Mouse (Mus musculus): Measurements from ENCODE around the gene Rarres1. TPM values are rescaled to one million over a fixed set of nuclear protein-coding genes. Genes with fewer than 3 reads are reported as not detected.

Rarres1 gene
- total and polyA plus RNA-seq, 2 experiments from 2014 or later = 4.2 to 5.9 TPM

- Histone ChIP-seq H3K36me3 (ENCODE audit: insufficient read depth, low read length) (no peaks in the 10 kb centered on the region), H3K9me3 (ENCODE audit: low read length) (no peaks in the 10 kb centered on the region), H3K4me3 (ENCODE audit: low read depth, low read length) (no peak overlapping the region), H3K27ac (ENCODE audit: low read depth, low read length) (no peak overlapping the region), H3K9ac (replicated peaks; ENCODE audit: low read length, poor library complexity, severe bottlenecking) (no peak overlapping the region), H3K27me3 (ENCODE audit: insufficient read depth, low read length) (no peaks in the 10 kb centered on the region), H3K4me1 (ENCODE audit: insufficient read depth, low read length) (no peaks in the 10 kb centered on the region), H3K4me2 (ENCODE audit: low read depth, low read length, poor library complexity, severe bottlenecking) (no peak overlapping the region)
- no peak for TF ChIP-seq CTCF (IDR thresholded peaks at IDR 0.05)
- DNase-seq (ENCODE audit: low spot score) = no peak
- WGBS = 96% methylated on average over 4 of the region's 4 CpGs
- ATAC-seq (ENCODE audit: low FRiP score) = no peak
These were observed 15.9 kb downstream of the Rarres1 start for GRCm38 (mm10) chr3:67499406-67499791.

DNA sequence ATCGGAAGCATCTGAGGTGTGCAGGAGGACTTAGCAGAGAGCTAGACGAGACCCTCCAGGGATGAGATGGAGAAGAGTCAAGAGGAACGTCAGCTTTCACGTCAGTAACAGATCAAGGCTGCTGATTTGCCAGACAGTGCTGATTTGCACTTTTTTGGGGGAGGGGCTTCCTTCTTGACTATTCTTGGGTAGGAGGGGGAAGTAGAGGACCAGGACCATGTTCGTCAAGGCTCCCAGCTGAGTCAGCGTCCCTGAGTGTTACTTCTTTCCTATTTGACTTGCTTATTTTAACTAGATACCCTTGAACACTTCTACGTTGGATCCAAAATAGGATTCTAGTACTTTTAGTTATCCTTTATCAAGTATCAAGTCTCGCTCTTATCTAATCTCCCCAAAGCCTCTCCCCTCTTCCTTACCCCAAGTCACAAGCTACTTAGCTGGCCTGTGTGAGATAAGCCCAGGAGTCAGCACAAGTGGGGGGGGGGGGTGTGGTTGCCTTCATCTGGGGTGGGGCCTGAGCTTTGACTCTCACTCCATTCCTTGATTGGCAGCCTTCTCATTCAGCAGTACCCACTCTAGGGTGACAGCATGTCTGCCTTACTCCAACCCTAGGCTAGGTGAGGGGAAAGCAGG lies 16.4 kb downstream of the Rarres1 start:
- no peak overlapping the region for H3K9ac ChIP-seq (replicated peaks; ENCODE audit: low read length, poor library complexity, severe bottlenecking)
- no peaks in the 10 kb centered on the region for H3K27me3 ChIP-seq (ENCODE audit: insufficient read depth, low read length)
- ATAC-seq (ENCODE audit: low FRiP score) = no peak
- WGBS = 92% methylated on average over 8 of the region's 8 CpGs
- no peaks in the 10 kb centered on the region for H3K9me3 ChIP-seq (ENCODE audit: low read length)
- TF ChIP-seq CTCF (IDR thresholded peaks at IDR 0.05) = no peak
- no peak overlapping the region for H3K27ac ChIP-seq (ENCODE audit: low read depth, low read length)
- DNase-seq (ENCODE audit: low spot score) = no peak
- no peak overlapping the region for H3K4me3 ChIP-seq (ENCODE audit: low read depth, low read length)
- no peak overlapping the region for H3K4me2 ChIP-seq (ENCODE audit: low read depth, low read length, poor library complexity, severe bottlenecking)
- H3K36me3 ChIP-seq (ENCODE audit: insufficient read depth, low read length) = no peaks in the 10 kb centered on the region
- no peaks in the 10 kb centered on the region for H3K4me1 ChIP-seq (ENCODE audit: insufficient read depth, low read length)

DNA sequence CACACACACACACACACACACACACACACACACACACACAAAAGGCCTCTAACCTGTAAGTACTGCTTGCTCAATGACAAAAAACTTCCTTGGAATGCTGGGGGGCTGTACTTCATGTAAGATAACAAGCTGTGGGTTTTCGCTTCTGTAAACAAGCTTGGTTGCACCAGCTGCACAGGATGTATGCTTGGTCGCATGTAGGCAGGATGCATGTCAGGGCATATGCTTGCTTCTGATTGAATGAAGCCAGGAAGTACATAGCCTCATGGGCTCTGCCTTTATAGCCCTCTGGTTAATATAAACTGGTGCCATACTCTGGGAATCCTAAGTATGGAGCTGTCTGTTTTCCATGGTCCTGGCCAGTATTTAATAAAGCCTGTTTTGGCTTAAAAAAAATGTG lies 17.3 kb downstream of the Rarres1 start:
- no peak for ATAC-seq (ENCODE audit: low FRiP score)
- 95% methylated on average over 2 of the region's 2 CpGs for WGBS
- DNase-seq (ENCODE audit: low spot score) = no peak

GRCm38 (mm10) chr3:67496310-67496709 lies 19.0 kb downstream of the Rarres1 start:
- TF ChIP-seq CTCF (IDR thresholded peaks at IDR 0.05) = no peak
- H3K27me3 ChIP-seq (ENCODE audit: insufficient read depth, low read length) = no peaks in the 10 kb centered on the region
- ATAC-seq (ENCODE audit: low FRiP score) = no peak
- H3K9me3 ChIP-seq (ENCODE audit: low read length) = no peaks in the 10 kb centered on the region
- no peaks in the 10 kb centered on the region for H3K4me1 ChIP-seq (ENCODE audit: insufficient read depth, low read length)
- DNase-seq (ENCODE audit: low spot score) = no peak
- H3K4me3 ChIP-seq (ENCODE audit: low read depth, low read length) = no peak overlapping the region
- no peaks in the 10 kb centered on the region for H3K36me3 ChIP-seq (ENCODE audit: insufficient read depth, low read length)
- H3K4me2 ChIP-seq (ENCODE audit: low read depth, low read length, poor library complexity, severe bottlenecking) = no peak overlapping the region
- H3K9ac ChIP-seq (replicated peaks; ENCODE audit: low read length, poor library complexity, severe bottlenecking) = no peak overlapping the region
- 78% methylated on average over 10 of the region's 10 CpGs for WGBS
- H3K27ac ChIP-seq (ENCODE audit: low read depth, low read length) = no peak overlapping the region

More for the DNA sequence above, 17.3 kb downstream of the Rarres1 start:
- Histone ChIP-seq H3K27me3 (ENCODE audit: insufficient read depth, low read length) (no peaks in the 10 kb centered on the region), H3K4me2 (ENCODE audit: low read depth, low read length, poor library complexity, severe bottlenecking) (no peak overlapping the region), H3K36me3 (ENCODE audit: insufficient read depth, low read length) (no peaks in the 10 kb centered on the region), H3K27ac (ENCODE audit: low read depth, low read length) (no peak overlapping the region), H3K9me3 (ENCODE audit: low read length) (no peaks in the 10 kb centered on the region), H3K4me3 (ENCODE audit: low read depth, low read length) (no peak overlapping the region), H3K9ac (replicated peaks; ENCODE audit: low read length, poor library complexity, severe bottlenecking) (no peak overlapping the region), H3K4me1 (ENCODE audit: insufficient read depth, low read length) (no peaks in the 10 kb centered on the region)
- no peak for TF ChIP-seq CTCF (IDR thresholded peaks at IDR 0.05)

DNA sequence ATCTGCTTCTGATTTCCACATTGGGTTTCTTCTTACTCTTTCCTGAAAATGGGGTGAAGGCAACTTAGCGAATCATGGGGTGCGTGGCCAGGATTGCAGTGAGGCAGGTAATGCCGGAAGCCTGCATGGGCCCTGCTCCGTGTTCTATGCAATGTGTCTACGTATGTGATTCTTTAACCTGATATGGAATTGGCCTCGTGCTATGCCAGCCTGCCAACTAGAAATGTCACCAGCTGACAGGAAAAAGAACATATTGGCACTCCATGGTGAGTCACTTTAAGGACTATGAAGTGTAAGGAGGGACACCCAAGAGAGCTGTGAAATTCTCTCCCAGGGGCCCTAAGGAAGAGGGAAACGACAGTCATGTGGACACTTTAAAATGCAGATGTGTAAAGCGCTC lies 22.2 kb downstream of the Rarres1 start:
- DNase-seq (ENCODE audit: low spot score) = no peak
- Histone ChIP-seq H3K36me3 (ENCODE audit: insufficient read depth, low read length) (no peaks in the 10 kb centered on the region), H3K4me3 (ENCODE audit: low read depth, low read length) (no peak overlapping the region), H3K9ac (replicated peaks; ENCODE audit: low read length, poor library complexity, severe bottlenecking) (no peak overlapping the region), H3K4me1 (ENCODE audit: insufficient read depth, low read length) (no peaks in the 10 kb centered on the region), H3K27me3 (ENCODE audit: insufficient read depth, low read length) (no peaks in the 10 kb centered on the region), H3K27ac (ENCODE audit: low read depth, low read length) (no peak overlapping the region), H3K4me2 (ENCODE audit: low read depth, low read length, poor library complexity, severe bottlenecking) (no peak overlapping the region), H3K9me3 (ENCODE audit: low read length) (no peaks in the 10 kb centered on the region)
- 87% methylated on average over 8 of the region's 8 CpGs for WGBS
- no peak for ATAC-seq (ENCODE audit: low FRiP score)
- no peak for TF ChIP-seq CTCF (IDR thresholded peaks at IDR 0.05)

- H3K27ac ChIP-seq (ENCODE audit: low read depth, low read length) = no peak overlapping the region
- 79% methylated on average over 8 of the region's 8 CpGs for WGBS
- DNase-seq (ENCODE audit: low spot score) = peak; percentile 53
- H3K4me1 ChIP-seq (ENCODE audit: insufficient read depth, low read length) = no peaks in the 10 kb centered on the region
- no peaks in the 10 kb centered on the region for H3K9me3 ChIP-seq (ENCODE audit: low read length)
- no peak overlapping the region for H3K9ac ChIP-seq (replicated peaks; ENCODE audit: low read length, poor library complexity, severe bottlenecking)
- H3K36me3 ChIP-seq (ENCODE audit: insufficient read depth, low read length) = no peaks in the 10 kb centered on the region
- H3K4me2 ChIP-seq (ENCODE audit: low read depth, low read length, poor library complexity, severe bottlenecking) = no peak overlapping the region
- no peaks in the 10 kb centered on the region for H3K27me3 ChIP-seq (ENCODE audit: insufficient read depth, low read length)
- no peak for TF ChIP-seq CTCF (IDR thresholded peaks at IDR 0.05)
- 0 out of 2 replicates have a peak, but pooled peaks have one; percentile 44 for ATAC-seq (ENCODE audit: low FRiP score)
- H3K4me3 ChIP-seq (ENCODE audit: low read depth, low read length) = no peak overlapping the region
These were observed 23.0 kb downstream of the Rarres1 start for GRCm38 (mm10) chr3:67492086-67492869.
